Mouse (Mus musculus) left cerebral cortex, adult 9 months (tissue): Measurements from ENCODE around the gene Ahsa2.
"Not testable (repeated sequence)": the region's sequence is repeated elsewhere in the genome, so short reads cannot be mapped to it uniquely, and the experiment has no call there.

Experiments used
- DNase-seq, 2 experiments: peaks; one replicate each; pipeline ENCODE4 v3.0.0; 2022; ENCODE audit warnings: low spot score in 2 of 2

Gene Ahsa2

DNA sequence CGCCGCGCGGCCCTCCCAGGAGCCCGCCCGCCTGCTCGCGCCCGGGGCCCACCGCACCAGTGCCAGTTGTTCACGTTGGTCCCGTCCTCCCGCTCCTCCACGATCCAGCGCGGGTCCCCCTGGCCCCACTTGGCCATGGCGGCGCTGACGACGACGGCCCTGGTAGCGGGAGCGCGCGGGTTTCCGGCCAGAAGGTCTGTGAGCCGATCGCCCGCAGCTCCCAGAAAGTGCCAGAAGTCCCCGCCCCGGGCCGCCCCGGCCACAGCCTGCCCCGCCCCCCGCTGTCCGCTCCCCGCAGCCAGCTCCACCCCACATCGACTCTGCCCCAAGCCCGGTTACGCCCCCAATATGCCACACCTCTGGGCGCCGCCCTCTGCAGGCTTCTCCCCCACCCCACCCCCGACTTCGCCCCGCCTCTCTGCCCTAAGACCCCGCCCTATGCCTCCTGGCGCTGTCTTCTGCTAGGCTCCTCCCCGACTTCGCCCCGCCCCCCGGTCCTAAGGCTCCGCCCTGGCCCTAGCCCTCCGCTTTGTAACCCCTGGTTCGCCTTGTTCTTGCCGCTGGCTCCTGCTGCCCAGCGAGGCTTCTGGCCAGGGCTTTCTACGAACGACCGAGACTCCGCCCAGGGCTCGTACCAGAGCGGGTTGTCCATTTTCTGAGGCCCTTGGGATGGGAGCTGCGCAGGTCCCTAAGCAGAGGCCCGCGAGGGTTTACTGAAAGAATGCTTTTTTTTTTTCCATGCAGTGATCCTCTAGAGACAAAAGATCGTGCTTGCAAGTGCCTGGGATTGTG is at the start of gene Ahsa2:
Ahsa2 (minus strand) TSS at position 313 of the 792 bp plus-strand sequence.
- DNase-seq, result peak; percentile 85 to 94

DNA sequence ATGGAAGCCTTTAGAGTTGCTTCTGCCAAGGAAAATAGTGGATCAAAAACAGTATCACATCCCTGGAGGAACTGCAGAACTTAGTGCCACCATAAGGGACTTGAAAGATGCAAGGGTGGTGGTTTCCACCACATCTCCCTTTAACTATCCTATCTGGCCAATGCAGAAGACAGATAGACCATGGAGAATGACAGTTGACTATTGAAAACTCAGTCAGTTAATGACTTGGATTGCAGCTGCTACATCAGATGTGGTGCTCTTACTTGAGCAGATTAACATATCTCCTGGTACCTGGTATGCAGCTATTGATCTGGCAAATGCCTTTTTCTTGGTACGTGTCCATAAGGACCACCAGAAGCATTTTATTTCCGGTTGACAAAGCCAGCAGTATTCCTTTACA is 39.6 kb upstream of the Ahsa2 start:
- no peak for DNase-seq

DNA sequence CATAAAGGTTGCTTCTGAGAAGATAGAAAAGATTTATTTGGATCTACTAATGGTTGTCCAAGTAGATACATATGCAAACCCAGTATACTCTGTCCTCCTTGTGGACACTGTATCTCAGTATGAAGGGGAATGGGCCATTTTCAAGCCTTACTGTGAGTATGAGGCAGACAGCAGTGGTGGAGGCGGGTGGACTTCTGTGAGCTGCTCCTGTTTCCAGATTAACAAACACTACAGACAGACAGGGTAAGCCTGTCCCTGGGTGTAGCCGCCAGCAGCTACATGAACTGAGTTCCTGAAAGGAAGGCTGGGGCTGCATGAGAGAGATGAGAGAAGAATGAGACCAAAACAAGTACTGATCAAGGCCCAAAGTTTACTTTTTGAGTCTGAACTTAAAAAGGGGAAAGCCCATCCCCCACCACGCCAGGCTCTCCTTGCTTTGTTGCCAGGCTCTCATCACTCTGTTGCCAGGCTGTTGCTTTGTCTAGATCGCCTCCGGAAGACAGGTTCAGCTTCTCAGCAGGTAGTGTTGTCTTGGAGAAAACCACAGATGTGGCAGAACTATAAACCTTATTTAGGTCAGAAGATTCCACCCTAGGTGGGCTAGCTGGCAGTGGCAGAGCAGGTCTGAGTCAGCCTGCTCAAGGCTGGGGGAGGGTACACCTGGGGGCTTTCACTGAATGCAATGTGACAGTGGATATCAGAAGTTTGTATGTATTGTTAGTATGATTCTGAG is 22.8 kb upstream of the Ahsa2 start, which contains the start of gene 1700093K21Rik:
1700093K21Rik (minus strand) TSS at position 683 of the 733 bp plus-strand sequence.
- peak in 1 of 2 experiments; percentile 5 for DNase-seq

DNA sequence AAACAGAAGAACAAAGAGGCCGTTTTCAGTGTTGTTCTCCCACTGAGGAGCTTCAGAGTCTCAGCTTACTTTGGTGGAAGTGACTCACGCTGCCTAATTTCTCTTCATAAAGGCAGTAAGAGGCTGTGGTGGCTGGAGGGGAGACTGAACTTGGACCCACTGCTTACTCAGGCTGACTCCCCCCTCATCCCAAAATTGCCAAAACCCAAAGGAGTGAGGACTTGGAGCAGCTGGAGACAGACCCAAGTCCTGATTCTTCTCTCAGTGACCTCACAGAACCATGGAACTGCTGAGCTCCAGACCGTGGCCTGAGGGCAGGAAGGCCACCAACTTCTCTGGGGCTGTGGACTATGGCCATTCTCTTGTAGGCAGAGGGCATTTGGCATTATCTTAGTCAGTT is 21.2 kb upstream of the Ahsa2 start:
- no peak for DNase-seq

DNA sequence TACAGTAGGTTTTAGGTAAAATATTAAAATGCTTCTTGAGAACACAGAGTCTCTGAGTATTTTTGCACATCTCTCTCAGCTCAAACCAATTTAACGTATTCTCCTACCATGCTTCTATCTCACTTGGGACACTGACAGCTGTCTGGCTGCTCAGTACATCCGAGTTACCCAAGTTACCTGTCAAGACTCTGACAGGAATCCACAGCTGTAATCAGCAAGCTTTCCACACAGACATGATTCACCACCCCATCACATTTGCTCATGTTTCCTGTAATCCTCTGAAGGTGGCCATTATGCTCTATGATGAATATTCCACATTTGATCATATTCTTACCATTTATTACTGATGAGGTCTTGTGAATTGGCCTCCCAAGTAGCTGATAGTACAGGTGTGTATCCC is 17.5 kb upstream of the Ahsa2 start:
- no peak for DNase-seq

DNA sequence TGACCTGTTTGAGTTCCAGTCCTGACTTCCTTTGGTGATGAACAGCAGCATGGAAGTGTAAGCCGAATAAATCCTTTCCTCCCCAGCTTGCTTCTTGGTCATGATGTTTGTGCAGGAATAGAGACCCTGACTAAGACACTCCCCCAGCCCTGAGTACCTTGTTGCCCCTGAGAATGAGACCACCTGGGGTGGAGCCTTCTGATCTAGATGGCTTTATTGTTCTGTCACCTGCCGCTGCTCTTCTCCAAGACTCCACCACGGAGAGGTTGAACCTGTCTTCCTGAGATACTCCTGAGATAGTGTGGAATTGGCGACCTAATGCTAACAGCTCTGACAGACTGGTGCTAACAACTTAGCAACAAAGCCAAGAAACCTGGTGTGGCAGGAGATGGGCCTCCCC is 17.0 kb upstream of the Ahsa2 start:
- DNase-seq, result not testable (repeated sequence)

DNA sequence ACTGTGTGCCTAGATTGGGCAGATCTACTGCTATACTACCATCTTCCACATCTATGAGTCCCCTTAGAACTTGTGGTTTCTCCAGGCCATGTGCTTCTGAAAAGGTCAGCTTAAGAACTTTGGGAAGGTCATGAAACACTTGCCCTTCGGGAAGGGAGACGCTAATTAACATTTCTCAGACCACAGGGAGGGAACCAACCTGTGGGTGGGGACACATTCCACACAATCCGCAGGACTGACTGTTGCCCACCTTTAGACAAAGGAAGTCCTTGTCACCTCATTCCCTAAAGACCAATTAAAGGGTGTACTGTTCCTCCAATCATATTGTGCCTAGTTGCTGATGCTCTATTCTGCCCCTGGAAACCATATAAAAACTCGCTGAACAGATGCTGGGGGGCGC is 7.0 kb upstream of the Ahsa2 start:
- not testable (repeated sequence) for DNase-seq

DNA sequence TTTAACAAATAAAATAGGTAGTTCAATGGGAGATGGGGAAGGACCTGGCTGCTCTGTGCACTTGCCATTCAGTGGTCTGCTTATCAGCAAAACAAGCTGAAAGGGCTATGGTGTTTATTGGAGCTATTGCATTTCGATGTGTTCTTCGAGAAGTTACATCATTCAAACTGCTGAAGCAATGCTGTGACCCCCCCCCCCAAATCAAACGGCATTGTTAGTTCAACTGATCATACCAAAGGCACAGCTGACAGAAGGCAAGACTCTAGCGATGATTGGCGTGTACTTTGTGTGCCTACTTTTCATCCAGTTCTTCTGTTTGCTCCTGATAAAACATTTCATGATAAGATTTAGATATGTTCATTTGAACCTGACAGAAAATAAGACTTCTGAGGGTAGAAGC is 779 bp upstream of the Ahsa2 start:
- no peak for DNase-seq

DNA sequence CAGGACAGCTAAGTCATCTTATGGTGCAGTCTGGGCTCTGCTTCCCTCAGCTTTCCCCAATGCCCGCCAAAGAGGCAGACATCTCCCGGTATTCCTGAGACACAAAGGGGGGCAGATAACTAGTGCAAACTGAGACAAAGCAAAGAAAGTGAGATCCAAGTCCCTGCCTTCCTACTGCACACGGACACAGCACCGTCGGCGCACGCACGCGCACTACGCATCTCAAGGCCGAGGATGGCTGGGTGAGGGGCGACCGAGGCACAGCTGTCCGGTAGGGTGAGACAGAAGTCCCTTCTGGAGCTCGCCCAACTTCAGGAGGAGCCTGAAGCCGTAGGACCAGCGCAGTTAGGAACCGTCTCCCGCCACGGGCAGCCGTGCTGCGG is 504 bp downstream of the Ahsa2 start:
- DNase-seq, result peak; percentile 36 to 65

DNA sequence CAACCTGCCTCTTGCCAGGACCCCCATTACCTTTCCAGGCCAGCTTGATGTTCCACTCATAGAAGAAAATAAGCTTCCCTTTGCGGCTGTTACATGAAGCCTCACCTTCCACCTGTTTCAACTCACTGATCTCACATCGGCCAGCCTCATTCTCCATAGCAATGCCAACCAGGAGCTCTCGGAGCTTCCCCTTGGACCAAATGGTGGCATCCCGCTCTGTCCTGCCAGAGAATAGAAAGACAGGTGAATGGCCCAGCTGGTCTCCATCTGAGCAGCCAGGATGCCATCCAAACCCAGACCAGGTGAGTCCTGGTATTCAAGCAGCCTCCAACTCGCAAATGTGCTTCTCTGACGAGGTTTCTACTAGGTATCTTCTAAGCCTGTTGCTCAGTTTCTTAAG is 1.2 kb downstream of the Ahsa2 start:
- DNase-seq, result no peak

DNA sequence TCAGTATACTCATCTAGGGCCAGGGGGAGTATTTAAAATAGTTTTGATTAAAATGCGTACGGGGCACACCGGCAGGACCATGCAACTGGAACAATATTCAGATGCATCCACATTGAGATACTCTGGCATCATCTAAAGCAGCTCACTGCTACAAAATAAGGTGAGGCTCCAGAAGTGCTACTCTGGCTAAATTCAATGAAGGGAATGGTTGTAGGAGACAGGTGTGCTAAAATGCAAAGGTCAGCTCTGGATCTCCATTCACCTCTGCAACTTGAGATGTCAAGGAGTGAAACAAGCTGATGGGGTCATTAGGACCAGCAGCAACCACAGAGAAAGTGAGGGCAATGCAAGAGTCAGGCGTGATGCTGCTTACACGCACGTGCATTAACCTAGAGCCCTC is 2.6 kb downstream of the Ahsa2 start:
- no peak for DNase-seq

DNA sequence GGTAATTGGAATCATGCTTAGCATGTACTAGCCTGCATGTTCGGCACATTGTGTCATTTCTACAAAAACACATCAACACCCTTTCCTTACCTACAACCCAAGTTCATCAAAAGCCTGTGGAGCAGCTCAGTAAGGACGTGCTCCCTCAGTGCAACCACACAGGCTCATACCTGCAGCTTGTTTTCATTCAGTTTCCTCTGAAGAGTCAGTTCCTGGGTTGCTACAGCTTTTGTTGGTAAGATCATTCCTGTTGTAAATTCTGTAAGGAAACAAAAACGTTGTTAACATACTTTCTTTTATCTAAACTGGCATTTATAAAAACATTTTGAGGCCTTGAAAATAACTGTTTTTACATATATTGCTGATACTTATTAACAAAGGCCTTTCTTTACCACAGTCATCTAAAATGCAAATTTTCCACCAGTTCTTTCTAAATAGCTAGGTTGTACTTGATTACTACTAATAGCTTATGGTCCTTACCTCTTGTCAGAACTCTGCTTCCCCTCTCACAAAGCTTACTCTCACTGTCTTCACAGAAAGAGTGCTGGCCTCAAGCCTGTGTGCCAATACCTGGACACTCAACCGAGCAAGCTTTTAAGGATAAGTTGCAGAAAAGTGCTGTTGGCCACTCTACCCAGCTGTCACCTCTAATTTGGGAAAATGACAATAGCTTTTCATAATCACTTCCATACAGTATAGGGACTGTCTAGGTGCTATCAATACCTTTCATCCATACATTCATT is 5.6 kb downstream of the Ahsa2 start:
- DNase-seq, result no peak

DNA sequence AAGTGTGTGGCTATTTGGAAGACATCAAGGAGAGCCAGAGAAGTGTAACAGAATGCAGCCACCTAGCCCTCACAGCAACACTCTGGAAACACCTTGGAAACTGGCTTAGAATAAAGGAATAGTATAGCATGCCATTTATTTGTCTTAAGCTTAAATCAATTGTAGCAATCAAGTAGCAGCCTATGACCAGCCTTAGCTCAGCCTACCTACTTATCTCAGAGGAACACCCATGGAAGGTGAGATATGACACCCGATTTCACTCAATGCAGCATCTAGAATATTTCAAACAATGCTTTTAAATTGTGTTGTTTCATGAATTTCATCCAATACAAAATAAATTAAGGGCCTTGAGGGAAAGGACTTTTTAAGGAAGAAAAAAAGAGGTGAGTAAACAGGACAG is 7.9 kb downstream of the Ahsa2 start:
- no peak for DNase-seq

DNA sequence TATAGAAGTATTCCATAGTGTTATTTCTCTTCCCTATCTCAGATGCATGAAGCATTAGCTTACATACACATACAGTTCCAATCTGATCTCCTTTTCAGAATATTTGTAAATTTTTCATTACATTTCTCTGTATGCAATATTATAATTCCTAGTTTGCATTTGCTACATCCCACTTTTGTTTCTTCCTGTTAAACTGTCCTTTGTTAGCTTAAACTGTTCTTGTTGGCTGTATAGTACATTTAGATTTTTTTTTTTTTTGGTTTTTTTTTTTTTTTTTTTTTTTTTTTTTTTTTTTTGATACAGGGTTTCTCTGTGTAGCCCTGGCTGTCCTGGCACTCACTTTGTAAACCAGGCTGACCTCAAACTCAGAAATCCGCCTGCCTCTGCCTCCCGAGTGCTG is 32.0 kb downstream of the Ahsa2 start:
- not testable (repeated sequence) for DNase-seq
